Mouse (Mus musculus) layer of hippocampus, postnatal 10 days (tissue): ENCODE results near the gene Chrdl2. TPM values are rescaled to one million over a fixed set of nuclear protein-coding genes. Genes with fewer than 3 reads are reported as not detected.
"Not testable (repeated sequence)": the region's sequence is repeated elsewhere in the genome, so short reads cannot be mapped to it uniquely, and the experiment has no call there.

Experiments
- DNase-seq, 2 experiments: peaks; one replicate each; pipeline ENCODE4 v3.0.0; 2021; ENCODE audit warnings: low spot score in 2 of 2
- long read RNA-seq: library from polyadenylated mRNA; stranded (forward); transcript quantifications from one replicate; pipeline ENCODE4 v2.0.0, GENCODE M21; 2023
- total RNA-seq, 2 experiments: library from RNA; stranded (reverse); gene quantifications; 2 replicates each; pipeline ENCODE4 v1.2.3; 2021

The Chrdl2 gene
- under 1 TPM; 0.21 to 0.22 TPM for total RNA-seq
- long read RNA-seq: 0 reads

- peak; percentile 42 to 58 for DNase-seq
Measured at GRCm38 (mm10) chr7:100005790-100006189, at the start of gene Chrdl2. Chrdl2 (plus strand) TSS chr7:100006172.

- DNase-seq: no peak
Measured at GRCm38 (mm10) chr7:99957226-99957965, 48.6 kb upstream of the Chrdl2 start.

- DNase-seq: not testable (repeated sequence)
Measured at GRCm38 (mm10) chr7:99960571-99960970, 45.4 kb upstream of the Chrdl2 start.

GRCm38 (mm10) chr7:99961518-99961917 is 44.5 kb upstream of the Chrdl2 start:
- no peak for DNase-seq

- no peak for DNase-seq
Measured at GRCm38 (mm10) chr7:99962536-99963236, 43.3 kb upstream of the Chrdl2 start.

GRCm38 (mm10) chr7:99963237-99963860 is 42.6 kb upstream of the Chrdl2 start:
- DNase-seq: no peak

- DNase-seq: no peak
Measured at GRCm38 (mm10) chr7:99965020-99965841, 40.7 kb upstream of the Chrdl2 start.

- DNase-seq: no peak
Measured at GRCm38 (mm10) chr7:99966011-99966721, 39.8 kb upstream of the Chrdl2 start.

GRCm38 (mm10) chr7:99969151-99969550 is 36.8 kb upstream of the Chrdl2 start:
- DNase-seq: no peak

- no peak for DNase-seq
Measured at GRCm38 (mm10) chr7:99971926-99972325, 34.0 kb upstream of the Chrdl2 start.

- peak in 1 of 2 experiments; percentile 5 for DNase-seq
Measured at GRCm38 (mm10) chr7:99972912-99973311, 33.1 kb upstream of the Chrdl2 start.

GRCm38 (mm10) chr7:99974208-99974970 is 31.6 kb upstream of the Chrdl2 start:
- DNase-seq: no peak

GRCm38 (mm10) chr7:99975819-99976575 is 30.0 kb upstream of the Chrdl2 start:
- no peak for DNase-seq

GRCm38 (mm10) chr7:99978041-99978440 is 27.9 kb upstream of the Chrdl2 start:
- no peak for DNase-seq

- DNase-seq: no peak
Measured at GRCm38 (mm10) chr7:99979081-99979480, 26.9 kb upstream of the Chrdl2 start.

- peak; percentile 44 to 58 for DNase-seq
Measured at GRCm38 (mm10) chr7:99979546-99980131, 26.3 kb upstream of the Chrdl2 start.

GRCm38 (mm10) chr7:99980132-99980591 is 25.8 kb upstream of the Chrdl2 start, which contains the start of gene Rnf169:
Rnf169 (minus strand) TSS chr7:99980448.
- DNase-seq: peak; percentile 85 to 90

- DNase-seq: peak in 1 of 2 experiments; percentile 22
Measured at GRCm38 (mm10) chr7:99981311-99981710, 24.7 kb upstream of the Chrdl2 start.
